Mouse (Mus musculus) C2C12 (cell line): ENCODE data around the gene Parp11.
A peak's percentile ranks its signal among the peaks of the same experiment; 100 is the strongest.

Experiments
- CEBPB ChIP-seq: IDR thresholded peaks from one replicate; pipeline ENCODE4 v1.6.1; 2011; ENCODE audit warnings: low read depth, mild to moderate bottlenecking, control low read depth, moderate library complexity
- CTCF ChIP-seq: IDR thresholded peaks from one replicate; pipeline ENCODE4 v1.5.1; 2011; ENCODE audit not compliant: control insufficient read depth, insufficient read depth, insufficient read length
- MAX ChIP-seq: IDR thresholded peaks from one replicate; pipeline ENCODE4 v1.6.1; 2011; ENCODE audit warnings: mild to moderate bottlenecking, control low read depth
- MYOD1 ChIP-seq: IDR thresholded peaks from one replicate; pipeline ENCODE4 v1.6.1; 2011; ENCODE audit warnings: low read depth; ENCODE audit not compliant: control insufficient read depth, insufficient read length
- MYOG ChIP-seq: IDR thresholded peaks from one replicate; pipeline ENCODE4 v1.6.1; 2011; ENCODE audit not compliant: control insufficient read depth, insufficient read length; ENCODE audit errors: extremely low read depth

DNA sequence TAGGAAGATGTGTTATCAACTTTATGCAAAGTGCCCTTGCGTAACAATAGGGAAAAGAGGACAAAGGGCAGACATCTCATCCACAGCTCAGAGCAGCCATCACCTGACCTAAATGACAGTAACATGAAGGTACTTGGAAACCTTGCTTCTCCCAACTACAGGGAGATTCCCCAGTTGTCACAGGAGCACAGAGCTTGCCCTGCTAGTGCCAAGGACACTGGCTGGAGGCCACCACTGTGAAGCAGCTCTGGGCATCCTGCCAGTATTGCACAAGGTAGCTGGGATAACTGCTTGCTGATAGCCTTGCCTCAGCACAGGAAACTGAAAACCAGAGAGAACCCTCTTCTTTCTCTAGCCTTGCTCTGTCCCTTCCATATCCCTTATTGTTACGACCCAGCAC lies 82.8 kb downstream of the Parp11 start:
- TF ChIP-seq CTCF = no peak
- no peak for TF ChIP-seq MAX
- TF ChIP-seq CEBPB = peak; percentile 23
- no peak for TF ChIP-seq MYOD1
- TF ChIP-seq MYOG = no peak
